20 mouse cellular contexts compared by ENCODE assay signal in the genomic region with DNA sequence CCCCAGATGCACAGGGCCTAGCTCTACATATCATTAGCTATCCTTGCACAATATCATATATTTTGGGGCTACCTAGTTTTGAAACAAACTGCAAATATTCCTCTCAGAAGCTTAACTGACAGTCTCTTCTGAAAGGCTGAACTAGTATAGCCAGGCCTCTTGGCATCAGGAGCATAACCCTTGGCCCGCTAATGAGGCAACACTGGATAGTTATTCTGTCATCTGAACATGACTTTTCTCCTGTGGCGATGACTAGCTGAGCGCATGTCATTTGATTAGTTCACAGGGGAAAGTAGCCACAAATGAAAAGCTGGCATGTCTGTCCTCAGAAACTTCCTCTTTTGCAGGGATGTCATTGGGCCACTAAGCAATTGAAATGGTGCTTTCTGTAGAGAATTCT. TPM values are rescaled to one million over a fixed set of nuclear protein-coding genes. Genes with fewer than 3 reads are reported as not detected.
"Had no signal": no experiment of that assay in that cellular context is flagged by ENCODE, and none has a peak within 500 bp of the region (broad histone marks: within the 10 kb centered on the region; RNA-seq: fewer than 3 reads in every experiment).

No protein-coding gene starts in this region.

- H3K27me3 ChIP-seq: lung, embryonic 15.5 days; megakaryocyte, embryonic 14.5 days; midbrain, embryonic 13.5 days; midbrain, embryonic 15.5 days; neural tube, embryonic 12.5 days; stomach, embryonic 15.5 days had no signal

- ATAC-seq: lung, postnatal 0 days; midbrain, embryonic 13.5 days; midbrain, embryonic 15.5 days had no signal

- H3K9me3 ChIP-seq: lung, embryonic 15.5 days; midbrain, embryonic 13.5 days; midbrain, embryonic 15.5 days; neural tube, embryonic 12.5 days; stomach, embryonic 15.5 days had no signal

- H3K4me2 ChIP-seq: lung, embryonic 15.5 days; midbrain, embryonic 13.5 days; midbrain, embryonic 15.5 days; neural tube, embryonic 12.5 days; stomach, embryonic 15.5 days had no signal

- H3K36me3 ChIP-seq: lung, embryonic 15.5 days; midbrain, embryonic 13.5 days; midbrain, embryonic 15.5 days; neural tube, embryonic 12.5 days; stomach, embryonic 15.5 days had no signal

- H3K27ac ChIP-seq: lung, embryonic 15.5 days; macrophage; midbrain, embryonic 13.5 days; midbrain, embryonic 15.5 days; neural tube, embryonic 12.5 days; stomach, embryonic 15.5 days; stomach, postnatal 0 days had no signal

- H3K4me1 ChIP-seq: lung, embryonic 15.5 days; megakaryocyte, embryonic 14.5 days; midbrain, embryonic 13.5 days; midbrain, embryonic 15.5 days; stomach, embryonic 15.5 days had no signal

- DNase-seq: lung, adult 2 months; lung, postnatal 14 days; lung, postnatal 36 days; right cerebral cortex, postnatal 14 days; thymus, adult 2 months; thymus, postnatal 25 days; thymus, postnatal 4 days had no signal

- H3K9ac ChIP-seq: lung, embryonic 15.5 days; midbrain, embryonic 13.5 days; midbrain, embryonic 15.5 days; neural tube, embryonic 12.5 days; stomach, embryonic 15.5 days had no signal

- H3K4me3 ChIP-seq: lung, embryonic 15.5 days; megakaryocyte, embryonic 14.5 days; midbrain, embryonic 13.5 days; midbrain, embryonic 15.5 days; neural tube, embryonic 12.5 days; stomach, embryonic 15.5 days had no signal

RNA-seq across cellular contexts. Expression of gene Irx2, which starts 29.4 kb away (rescaled TPM):
- total RNA-seq: megakaryocyte progenitor cell, adult 5-6 weeks; monocyte, adult 5-6 weeks; neutrophil, adult 5-6 weeks had no signal
- polyA plus RNA-seq: macrophage; spleen, adult 2 months had no signal
